Mouse (Mus musculus) CH12.LX (cell line): Measurements from ENCODE around the gene Tmem81. TPM values are rescaled to one million over a fixed set of nuclear protein-coding genes. Genes with fewer than 3 reads are reported as not detected.

ENCODE experiments used
- DNase-seq: peaks from one replicate; pipeline ENCODE4 v3.0.0-alpha.2; 2013; ENCODE audit errors: extremely low read depth
- H3K27ac ChIP-seq: 2 replicates; pipeline ENCODE4 v1.5.1; 2012; ENCODE audit warnings: low read depth, mild to moderate bottlenecking, control low read depth, moderate library complexity; ENCODE audit not compliant: insufficient read depth
- H3K27me3 ChIP-seq: replicated peaks from 2 replicates; pipeline ENCODE3; 2012; ENCODE audit warnings: inconsistent platforms
- H3K36me3 ChIP-seq, 2 experiments: replicated peaks in 1 of 2; 2 replicates each; pipeline versions ENCODE3 to v1.6.1; 2012; ENCODE audit warnings: inconsistent platforms in 1 of 2, low read length in 1 of 2, mild to moderate bottlenecking in 1 of 2, mixed read lengths in 1 of 2, moderate library complexity in 1 of 2; ENCODE audit not compliant: control insufficient read depth in 1 of 2, insufficient read depth in 1 of 2
- H3K4me1 ChIP-seq, 2 experiments: 2 replicates each; pipeline ENCODE4 v1.6.1; 2012; ENCODE audit warnings: inconsistent platforms in 1 of 2, moderate library complexity in 1 of 2; ENCODE audit not compliant: insufficient read depth in 2 of 2, control insufficient read depth in 1 of 2
- H3K4me2 ChIP-seq: 2 replicates; pipeline ENCODE4 v1.6.1; 2012; ENCODE audit warnings: low read depth, mild to moderate bottlenecking, control low read depth; ENCODE audit not compliant: poor library complexity, insufficient read depth, severe bottlenecking
- H3K4me3 ChIP-seq, 3 experiments: fragments of 150-350 bp in 1 of 3; sonication (generic) in 1 of 3; replicated peaks in 1 of 3; 2 replicates each; pipeline versions ENCODE3 to v1.5.1; 2011 to 2012; ENCODE audit warnings: low read depth in 2 of 3, low read length in 2 of 3, mild to moderate bottlenecking in 2 of 3, moderate library complexity in 2 of 3, control low read depth in 1 of 3, improper control_type of control experiment in 1 of 3, inconsistent platforms in 1 of 3, mixed read lengths in 1 of 3; ENCODE audit not compliant: poor library complexity in 1 of 3
- H3K79me2 ChIP-seq: replicated peaks from 2 replicates; pipeline ENCODE4 v1.6.1; 2012; ENCODE audit warnings: mild to moderate bottlenecking, moderate library complexity; ENCODE audit not compliant: control insufficient read depth, poor library complexity, insufficient read depth, severe bottlenecking; ENCODE audit errors: extremely low read depth
- H3K9ac ChIP-seq: 2 replicates; pipeline ENCODE4 v1.6.1; 2012; ENCODE audit warnings: low read depth, mild to moderate bottlenecking, control low read depth, moderate library complexity; ENCODE audit not compliant: insufficient read depth
- H3K9me3 ChIP-seq: replicated peaks from 2 replicates; pipeline ENCODE3; 2012; ENCODE audit warnings: low read length, inconsistent platforms, mixed read lengths
- BHLHE40 ChIP-seq: IDR thresholded peaks from 2 replicates; pipeline ENCODE4 v1.6.1; 2011; ENCODE audit warnings: mild to moderate bottlenecking, low read depth, low read length, improper control_type of control experiment
- CHD1 ChIP-seq: IDR thresholded peaks from 2 replicates; pipeline ENCODE4 v1.6.1; 2012; ENCODE audit warnings: low read depth, low read length, improper control_type of control experiment, inconsistent platforms
- CTCF ChIP-seq, 2 experiments: IDR thresholded peaks in 1 of 2; conservative IDR thresholded peaks in 1 of 2; 2 replicates each; pipeline ENCODE4 v1.5.1; 2011 to 2012; ENCODE audit warnings: low read depth in 2 of 2, low read length in 2 of 2, improper control_type of control experiment in 1 of 2, inconsistent platforms in 1 of 2, mild to moderate bottlenecking in 1 of 2, moderate library complexity in 1 of 2
- E2F4 ChIP-seq: IDR thresholded peaks from 2 replicates; pipeline ENCODE4 v1.6.1; 2011; ENCODE audit warnings: low read depth, low read length, improper control_type of control experiment; ENCODE audit not compliant: insufficient replicate concordance
- EP300 ChIP-seq: IDR thresholded peaks from 2 replicates; pipeline ENCODE4 v1.6.1; 2011; ENCODE audit warnings: low read length, improper control_type of control experiment
- ETS1 ChIP-seq: conservative IDR thresholded peaks from 2 replicates; pipeline ENCODE4 v1.6.1; 2012; ENCODE audit warnings: low read depth, mild to moderate bottlenecking, inconsistent platforms, low read length, improper control_type of control experiment, moderate library complexity
- HCFC1 ChIP-seq: IDR thresholded peaks from 2 replicates; pipeline ENCODE4 v1.6.1; 2012; ENCODE audit warnings: low read depth, mild to moderate bottlenecking, inconsistent platforms, low read length, improper control_type of control experiment
- JUND ChIP-seq: conservative IDR thresholded peaks from 2 replicates; pipeline ENCODE4 v1.6.1; 2011; ENCODE audit warnings: low read depth, low read length, improper control_type of control experiment
- KAT2A ChIP-seq: IDR thresholded peaks from 2 replicates; pipeline ENCODE4 v1.6.1; 2012; ENCODE audit warnings: low read length, improper control_type of control experiment, inconsistent platforms; ENCODE audit not compliant: insufficient replicate concordance
- MAFK ChIP-seq: IDR thresholded peaks from 2 replicates; pipeline ENCODE4 v1.6.1; 2011; ENCODE audit warnings: low read length, improper control_type of control experiment; ENCODE audit not compliant: insufficient replicate concordance
- MAX ChIP-seq: IDR thresholded peaks from 2 replicates; pipeline ENCODE4 v1.6.1; 2011; ENCODE audit warnings: low read length, improper control_type of control experiment
- MEF2A ChIP-seq: IDR thresholded peaks from 2 replicates; pipeline ENCODE4 v1.6.1; 2014; ENCODE audit warnings: low read depth, mild to moderate bottlenecking, inconsistent platforms, low read length, improper control_type of control experiment, borderline replicate concordance
- MXI1 ChIP-seq: IDR thresholded peaks from 2 replicates; pipeline ENCODE4 v1.6.1; 2011; ENCODE audit warnings: mild to moderate bottlenecking, low read depth, low read length, improper control_type of control experiment
- MYC ChIP-seq: IDR thresholded peaks from 2 replicates; pipeline ENCODE4 v1.6.1; 2011; ENCODE audit warnings: low read depth, mild to moderate bottlenecking, improper control_type of control experiment, low read length
- NELFE ChIP-seq: IDR thresholded peaks from 2 replicates; pipeline ENCODE4 v1.6.1; 2011; ENCODE audit warnings: low read depth, low read length, improper control_type of control experiment
- NRF1 ChIP-seq: IDR thresholded peaks from 2 replicates; pipeline ENCODE4 v1.6.1; 2014; ENCODE audit warnings: low read depth, mild to moderate bottlenecking, inconsistent platforms, low read length, improper control_type of control experiment, moderate library complexity
- PAX5 ChIP-seq: IDR thresholded peaks from 2 replicates; pipeline ENCODE4 v1.6.1; 2012; ENCODE audit warnings: low read length, inconsistent platforms, mixed read lengths
- POLR2A ChIP-seq: IDR thresholded peaks from 2 replicates; pipeline ENCODE4 v1.6.1; 2011; ENCODE audit warnings: low read depth, mild to moderate bottlenecking, improper control_type of control experiment, low read length
- POLR2AphosphoS2 ChIP-seq: IDR thresholded peaks from 2 replicates; pipeline ENCODE4 v1.6.1; 2011; ENCODE audit warnings: low read depth, low read length, improper control_type of control experiment
- RAD21 ChIP-seq: IDR thresholded peaks from 2 replicates; pipeline ENCODE4 v1.6.1; 2011; ENCODE audit warnings: low read depth, mild to moderate bottlenecking, low read length, improper control_type of control experiment, moderate library complexity
- SIN3A ChIP-seq: IDR thresholded peaks from 2 replicates; pipeline ENCODE4 v1.6.1; 2012; ENCODE audit warnings: low read length, improper control_type of control experiment, inconsistent platforms
- TBP ChIP-seq: conservative IDR thresholded peaks from 2 replicates; pipeline ENCODE4 v1.6.1; 2011; ENCODE audit warnings: low read depth, low read length, improper control_type of control experiment
- TCF12 ChIP-seq: IDR thresholded peaks from 2 replicates; pipeline ENCODE4 v1.6.1; 2014; ENCODE audit warnings: low read depth, mild to moderate bottlenecking, inconsistent platforms, low read length, improper control_type of control experiment
- UBTF ChIP-seq: IDR thresholded peaks from 2 replicates; pipeline ENCODE4 v1.6.1; 2012; ENCODE audit warnings: low read depth, mild to moderate bottlenecking, inconsistent platforms, low read length, improper control_type of control experiment, moderate library complexity
- USF1 ChIP-seq: IDR thresholded peaks from 2 replicates; pipeline ENCODE4 v1.6.1; 2014; ENCODE audit warnings: low read depth, mild to moderate bottlenecking, inconsistent platforms, low read length, improper control_type of control experiment
- USF2 ChIP-seq: conservative IDR thresholded peaks from 2 replicates; pipeline ENCODE4 v1.6.1; 2011; ENCODE audit warnings: low read depth, low read length, improper control_type of control experiment
- ZC3H11A ChIP-seq: IDR thresholded peaks from 2 replicates; pipeline ENCODE4 v1.6.1; 2012; ENCODE audit warnings: low read depth, mild to moderate bottlenecking, inconsistent platforms, low read length, improper control_type of control experiment
- ZKSCAN1 ChIP-seq: IDR thresholded peaks from 2 replicates; pipeline ENCODE4 v1.6.1; 2012; ENCODE audit warnings: low read depth, inconsistent platforms, low read length, improper control_type of control experiment, borderline replicate concordance
- ZMIZ1 ChIP-seq: IDR thresholded peaks from 2 replicates; pipeline ENCODE4 v1.6.1; 2012; ENCODE audit warnings: low read depth, mild to moderate bottlenecking, inconsistent platforms, low read length, improper control_type of control experiment
- ZNF384 ChIP-seq: IDR thresholded peaks from 2 replicates; pipeline ENCODE4 v1.6.1; 2012; ENCODE audit warnings: low read depth, low read length, improper control_type of control experiment, inconsistent platforms
- dilution Hi-C: fragments of 300-500 bp; cut with MboI; formaldehyde crosslinking; loops from 2 replicates; pipeline ENCODE4 v1.14.3; 2020; ENCODE audit warnings: low sequenced_read_pairs; ENCODE audit not compliant: extremely low pct_unique_long_range_greater_than_20kb, extremely low pct_ligation_motif_present
- in situ Hi-C: fragments of 300-500 bp; cut with MboI; formaldehyde crosslinking; loops from 3 replicates; pipeline ENCODE4 v1.14.3; 2019; ENCODE audit warnings: low sequenced_read_pairs, low pct_ligation_motif_present, low pct_unique_long_range_greater_than_20kb, mixed read lengths
- polyA plus RNA-seq: library from polyadenylated mRNA; unstranded; fragments of >175 nt; gene quantifications from 2 replicates; pipeline ENCODE4 v1.2.1, GENCODE M21; 2012; ENCODE audit warnings: low read depth; ENCODE audit not compliant: insufficient read length
- total RNA-seq, 2 experiments: library from RNA; depleted of rRNA; stranded (reverse); fragments of 300-350 nt in 1 of 2; fragments of >200 nt in 1 of 2; gene quantifications; 2 replicates each; pipeline ENCODE4 v1.2.3; 2012 to 2014

The Tmem81 gene
- total and polyA plus RNA-seq, 3 experiments: 2.2 to 3.3 (median 2.8) TPM

GRCm38 (mm10) chr1:132528647-132529334 is 22.8 kb downstream of the Tmem81 start:
- H3K9ac ChIP-seq: no peak overlapping the region
- DNase-seq: no peak
- no peak overlapping the region for H3K4me3 ChIP-seq
- H3K9me3 ChIP-seq: peaks cover 3% of the 10 kb centered on the region
- peaks cover 25 to 42% of the 10 kb centered on the region in 2 experiments for H3K4me1 ChIP-seq
- H3K27ac ChIP-seq: no peak overlapping the region
- H3K4me2 ChIP-seq: no peak overlapping the region
- H3K79me2 ChIP-seq: no peaks in the 10 kb centered on the region
- no peaks in the 10 kb centered on the region for H3K36me3 ChIP-seq
- peaks cover 59% of the 10 kb centered on the region for H3K27me3 ChIP-seq
- in situ Hi-C loops: loop anchor here (5.0 kb wide), 1 partner anchor 64 kb away; no protein-coding TSS in a partner anchor
- dilution Hi-C loops: no loop called here
- TF ChIP-seq TBP: no peak
- no peak for TF ChIP-seq CHD1
- TF ChIP-seq TCF12: no peak
- no peak for TF ChIP-seq ZKSCAN1
- TF ChIP-seq ZMIZ1: no peak
- no peak for TF ChIP-seq ZC3H11A
- no peak for TF ChIP-seq USF2
- TF ChIP-seq MAFK: no peak
- TF ChIP-seq SIN3A: no peak

GRCm38 (mm10) chr1:132530631-132531191 is 24.7 kb downstream of the Tmem81 start:
- peak; percentile 89 for DNase-seq
- TF ChIP-seq CHD1 (no peak), MEF2A (no peak), EP300 (peak; percentile 55), ZC3H11A (no peak), USF2 (no peak), MYC (no peak), BHLHE40 (peak; percentile 39; the same call in 1 of the 2 replicates), POLR2AphosphoS2 (no peak), SIN3A (0 out of 2 replicates have a peak, but pooled peaks have one; percentile 51), JUND (no peak), NELFE (no peak), RAD21 (no peak), ZKSCAN1 (no peak), USF1 (no peak), ZNF384 (no peak), UBTF (no peak), MXI1 (no peak; the same call in 1 of the 2 replicates), NRF1 (no peak), POLR2A (no peak), ETS1 (peak; percentile 66), HCFC1 (0 out of 2 replicates have a peak, but pooled peaks have one; percentile 14), PAX5 (no peak), KAT2A (0 out of 2 replicates have a peak, but pooled peaks have one; percentile 14), CTCF (conservative IDR thresholded peaks at IDR 0.05 in 1 of 2, IDR thresholded peaks at IDR 0.05 in 1 of 2; ENCODE audit: low read depth in 2 of 2, low read length in 2 of 2) (no peak), MAX (no peak), ZMIZ1 (no peak), E2F4 (no peak)

More at GRCm38 (mm10) chr1:132530631-132531191, 24.7 kb downstream of the Tmem81 start:
- H3K27me3 ChIP-seq: peaks cover 54% of the 10 kb centered on the region
- dilution Hi-C loops (no loop called here), in situ Hi-C loops (no loop called here)
- no peaks in the 10 kb centered on the region for H3K79me2 ChIP-seq
- peak overlapping the region in 1 of 3 experiments; percentile 27 for H3K4me3 ChIP-seq
- peaks cover 35 to 59% of the 10 kb centered on the region in 2 experiments for H3K4me1 ChIP-seq
- H3K36me3 ChIP-seq: no peaks in the 10 kb centered on the region
- H3K9ac ChIP-seq: no peak overlapping the region
- peak overlapping the region; percentile 53; the same call in 1 of the 2 replicates for H3K4me2 ChIP-seq
- no peaks in the 10 kb centered on the region for H3K9me3 ChIP-seq
- no peak overlapping the region for H3K27ac ChIP-seq
